Mouse (Mus musculus) C2C12 (cell line): ENCODE measurements around the gene Rasl10a. TPM values are rescaled to one million over a fixed set of nuclear protein-coding genes. Genes with fewer than 3 reads are reported as not detected.
"Not testable (repeated sequence)": the region's sequence is repeated elsewhere in the genome, so short reads cannot be mapped to it uniquely, and the experiment has no call there.

Experiments used
- H3K27me3 ChIP-seq: one replicate; pipeline ENCODE4 v1.6.1; 2011; ENCODE audit not compliant: control insufficient read depth, insufficient read depth, insufficient read length
- H3K36me3 ChIP-seq: one replicate; pipeline ENCODE4 v1.6.1; 2011; ENCODE audit not compliant: control insufficient read depth, insufficient read depth
- H3K4me3 ChIP-seq: one replicate; pipeline ENCODE4 v1.5.1; 2011; ENCODE audit warnings: mild to moderate bottlenecking, control low read depth; ENCODE audit not compliant: poor library complexity, insufficient read depth, severe bottlenecking
- H3K79me2 ChIP-seq: one replicate; pipeline ENCODE4 v1.6.1; 2011; ENCODE audit not compliant: control insufficient read depth, insufficient read depth
- H3K79me3 ChIP-seq: one replicate; pipeline ENCODE4 v1.6.1; 2011; ENCODE audit warnings: low read depth, control low read depth
- H3ac ChIP-seq: one replicate; pipeline ENCODE3; 2011; ENCODE audit warnings: low read depth; ENCODE audit not compliant: control insufficient read depth, insufficient read length
- CEBPB ChIP-seq: IDR thresholded peaks from one replicate; pipeline ENCODE4 v1.6.1; 2011; ENCODE audit warnings: low read depth, mild to moderate bottlenecking, control low read depth, moderate library complexity
- CTCF ChIP-seq: IDR thresholded peaks from one replicate; pipeline ENCODE4 v1.5.1; 2011; ENCODE audit not compliant: control insufficient read depth, insufficient read depth, insufficient read length
- FOSL1 ChIP-seq: IDR thresholded peaks from one replicate; pipeline ENCODE4 v1.8.0; 2011; ENCODE audit warnings: mild to moderate bottlenecking, low read length; ENCODE audit not compliant: poor library complexity, insufficient read depth, severe bottlenecking
- MAX ChIP-seq: IDR thresholded peaks from one replicate; pipeline ENCODE4 v1.6.1; 2011; ENCODE audit warnings: mild to moderate bottlenecking, control low read depth
- MYOD1 ChIP-seq: IDR thresholded peaks from one replicate; pipeline ENCODE4 v1.6.1; 2011; ENCODE audit warnings: low read depth; ENCODE audit not compliant: control insufficient read depth, insufficient read length
- MYOG ChIP-seq: IDR thresholded peaks from one replicate; pipeline ENCODE4 v1.6.1; 2011; ENCODE audit not compliant: control insufficient read depth, insufficient read length; ENCODE audit errors: extremely low read depth
- USF1 ChIP-seq: IDR thresholded peaks from one replicate; pipeline ENCODE4 v1.6.1; 2011; ENCODE audit warnings: low read depth, mild to moderate bottlenecking, control low read depth, moderate library complexity
- polyA plus RNA-seq: library from polyadenylated mRNA; unstranded; fragments of >200 nt; fragmentation: generic; extraction: Trizol; gene quantifications from one replicate; pipeline ENCODE4 v1.2.1, GENCODE M21; 2012; ENCODE audit warnings: missing spikeins

Rasl10a gene
- polyA plus RNA-seq, 1 experiment: 1.0 TPM

DNA sequence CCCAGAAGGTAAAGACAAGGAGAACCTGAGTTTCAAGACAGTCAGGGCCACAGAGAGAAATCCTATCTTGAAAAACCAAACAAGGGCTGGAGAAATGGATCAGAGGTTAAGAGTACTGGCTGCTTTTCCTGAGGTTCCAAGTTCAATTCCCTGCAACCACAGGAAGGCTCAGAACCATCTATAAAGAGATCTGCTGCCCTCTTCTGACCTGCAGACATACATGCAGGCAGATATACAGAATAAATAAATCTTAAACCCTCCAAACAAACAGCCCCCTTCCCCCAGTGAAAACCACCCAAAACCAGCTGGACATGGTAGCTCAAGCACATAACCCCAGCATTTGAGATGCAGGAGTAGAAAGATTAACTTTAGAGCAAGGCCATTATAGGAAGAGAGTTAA, 17.8 kb downstream of the Rasl10a start:
- Histone ChIP-seq H3K4me3 (no peak overlapping the region), H3K79me2 (peaks cover 77% of the 10 kb centered on the region), H3K36me3 (peaks cover 89% of the 10 kb centered on the region), H3K79me3 (peaks cover 43% of the 10 kb centered on the region), H3K27me3 (no peaks in the 10 kb centered on the region), H3ac (no peak overlapping the region)
- TF ChIP-seq USF1: no peak
- no peak for TF ChIP-seq CTCF
- TF ChIP-seq MYOD1: no peak
- TF ChIP-seq MYOG: no peak
- TF ChIP-seq FOSL1: no peak
- no peak for TF ChIP-seq CEBPB
- TF ChIP-seq MAX: no peak

DNA sequence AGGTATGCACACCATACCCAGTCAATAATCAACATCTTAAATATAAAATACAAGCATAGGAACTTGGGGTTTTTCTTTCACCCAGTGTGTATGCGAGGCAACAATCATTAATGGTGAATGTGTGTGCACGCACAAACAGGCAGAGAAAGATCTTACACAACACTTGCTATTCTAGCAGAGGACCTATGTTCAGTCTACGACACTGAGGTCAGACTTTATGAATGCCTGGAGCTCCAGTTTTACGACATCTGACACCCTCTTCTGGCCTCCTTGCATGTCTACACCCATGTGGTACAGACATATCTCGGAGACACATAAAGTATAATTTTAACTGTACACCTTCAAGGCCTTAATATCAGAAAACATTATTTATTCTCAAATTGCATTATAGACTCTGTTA, 18.9 kb downstream of the Rasl10a start:
- peaks cover 87% of the 10 kb centered on the region for H3K79me2 ChIP-seq
- peaks cover 51% of the 10 kb centered on the region for H3K79me3 ChIP-seq
- peaks cover 88% of the 10 kb centered on the region for H3K36me3 ChIP-seq
- H3K27me3 ChIP-seq, H3ac ChIP-seq, H3K4me3 ChIP-seq: not testable (repeated sequence)

DNA sequence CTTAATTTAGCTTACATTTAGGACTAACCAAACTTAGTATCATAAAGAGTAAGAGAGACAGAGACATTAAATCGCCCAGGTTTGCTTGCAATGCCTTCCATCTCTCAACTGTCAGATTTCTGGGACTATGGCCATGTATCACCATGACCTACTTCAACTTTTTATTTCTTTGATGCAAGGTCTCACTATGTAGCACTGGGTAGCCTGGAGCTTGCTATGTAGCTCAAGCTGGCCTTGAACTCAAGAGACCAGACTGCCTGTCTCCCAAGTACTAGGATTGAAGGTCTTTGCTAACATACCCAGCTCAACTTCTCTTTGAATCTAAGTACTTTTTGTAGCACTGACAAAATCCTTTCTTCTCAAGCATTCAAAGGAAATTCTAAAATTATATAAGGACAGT, 31.2 kb downstream of the Rasl10a start:
- H3K4me3 ChIP-seq: no peak overlapping the region
- peaks cover 99% of the 10 kb centered on the region for H3K36me3 ChIP-seq
- TF ChIP-seq CTCF (no peak), FOSL1 (no peak), MYOG (no peak), MAX (no peak), MYOD1 (no peak), CEBPB (no peak), USF1 (no peak)
- peaks cover 88% of the 10 kb centered on the region for H3K79me3 ChIP-seq
- H3K79me2 ChIP-seq: peaks cover 100% of the 10 kb centered on the region
- no peak overlapping the region for H3ac ChIP-seq
- H3K27me3 ChIP-seq: no peaks in the 10 kb centered on the region

DNA sequence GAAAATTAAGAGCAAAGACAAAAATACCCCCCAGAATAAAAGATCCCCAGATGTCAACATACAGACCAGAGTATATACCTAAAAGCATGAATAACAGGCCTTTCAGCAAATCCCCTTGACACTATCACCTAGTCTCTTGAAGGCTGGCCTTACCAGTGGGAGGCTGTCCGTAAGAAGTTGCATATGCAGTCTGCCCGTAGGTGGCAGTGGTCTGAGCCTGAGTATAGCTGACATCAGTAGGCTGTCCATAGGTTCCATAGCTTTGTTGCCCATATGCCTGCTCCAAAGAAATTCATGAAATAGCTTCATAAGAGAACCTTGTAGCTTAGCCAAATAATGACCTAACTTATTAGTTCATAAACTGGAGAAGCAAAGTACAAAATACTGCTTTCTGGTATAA, 33.8 kb downstream of the Rasl10a start:
- H3K4me3 ChIP-seq: no peak overlapping the region
- peaks cover 94% of the 10 kb centered on the region for H3K79me3 ChIP-seq
- peaks cover 97% of the 10 kb centered on the region for H3K36me3 ChIP-seq
- no peaks in the 10 kb centered on the region for H3K27me3 ChIP-seq
- H3ac ChIP-seq: no peak overlapping the region
- TF ChIP-seq CTCF (no peak), MAX (no peak), FOSL1 (no peak), MYOG (no peak), CEBPB (no peak), USF1 (no peak), MYOD1 (no peak)
- peaks cover 100% of the 10 kb centered on the region for H3K79me2 ChIP-seq

DNA sequence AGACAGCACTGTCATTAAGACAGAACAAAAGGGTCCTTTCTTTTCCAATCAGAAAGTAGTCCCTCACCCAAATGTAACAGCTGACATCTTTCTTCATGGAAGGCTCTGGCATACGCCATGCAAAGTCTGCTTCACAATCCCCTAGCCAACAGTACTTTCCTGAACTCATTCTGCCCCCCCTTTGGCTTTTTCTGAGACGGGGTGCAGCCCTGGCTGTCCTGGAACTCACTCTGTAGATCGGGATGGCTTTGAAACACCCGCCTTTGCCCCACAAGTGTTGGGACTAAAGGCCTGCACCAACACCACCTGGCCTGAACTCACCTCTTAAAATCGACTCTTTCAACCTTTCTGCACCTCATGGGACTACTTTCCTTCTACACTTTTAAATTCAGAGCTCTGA, 37.9 kb downstream of the Rasl10a start:
- H3K27me3 ChIP-seq: no peaks in the 10 kb centered on the region
- TF ChIP-seq MYOG: no peak
- TF ChIP-seq MYOD1: no peak
- no peak for TF ChIP-seq FOSL1
- TF ChIP-seq USF1: no peak
- no peak for TF ChIP-seq MAX
- no peak for TF ChIP-seq CEBPB
- no peak for TF ChIP-seq CTCF
- no peak overlapping the region for H3K4me3 ChIP-seq
- peaks cover 66% of the 10 kb centered on the region for H3K36me3 ChIP-seq
- peaks cover 91% of the 10 kb centered on the region for H3K79me2 ChIP-seq
- H3K79me3 ChIP-seq: peaks cover 81% of the 10 kb centered on the region
- no peak overlapping the region for H3ac ChIP-seq

DNA sequence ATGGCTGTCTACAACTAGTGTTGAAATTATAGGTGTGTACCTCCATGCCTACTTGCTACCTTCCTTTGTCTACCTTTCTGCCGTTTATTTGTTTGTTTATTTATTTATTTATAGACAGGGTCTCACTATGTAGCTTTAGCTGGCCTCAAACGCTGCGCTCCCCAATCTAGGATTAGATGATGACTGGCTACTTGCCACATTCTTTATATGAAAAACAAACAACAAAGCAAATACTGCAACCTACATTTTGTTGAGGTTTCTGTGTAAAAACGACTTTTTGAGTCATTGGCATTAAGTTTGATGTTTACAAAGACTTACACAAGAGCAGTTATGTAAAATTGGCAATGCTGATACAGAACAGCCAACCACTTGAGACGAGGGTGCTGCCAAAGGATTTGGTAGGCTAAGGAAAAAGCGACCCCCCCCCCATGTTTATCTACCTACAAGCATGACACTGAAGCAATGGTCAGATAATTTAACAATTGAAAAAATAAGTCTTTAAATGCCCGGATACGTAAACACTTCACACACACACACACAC, 38.6 kb downstream of the Rasl10a start:
- H3K4me3 ChIP-seq: peak overlapping the region; percentile 100
- peaks cover 59% of the 10 kb centered on the region for H3K36me3 ChIP-seq

More for the DNA sequence above, 38.6 kb downstream of the Rasl10a start:
- H3K79me3 ChIP-seq: peaks cover 74% of the 10 kb centered on the region
- TF ChIP-seq USF1 (no peak), CTCF (no peak), MAX (no peak), FOSL1 (no peak), CEBPB (no peak), MYOD1 (no peak), MYOG (no peak)
- no peaks in the 10 kb centered on the region for H3K27me3 ChIP-seq
- no peak overlapping the region for H3ac ChIP-seq
- peaks cover 91% of the 10 kb centered on the region for H3K79me2 ChIP-seq
